Mouse (Mus musculus) neural tube, embryonic 14.5 days (tissue): ENCODE data around the gene Nrd1. TPM values are rescaled to one million over a fixed set of nuclear protein-coding genes. Genes with fewer than 3 reads are reported as not detected.

Experiments used
- ATAC-seq: fragments of 200-750 bp; cut with Nextera tagmentation; 2 replicates; pipeline ENCODE4 v1.8.0; 2017; ENCODE audit warnings: low read depth, mild to moderate bottlenecking, moderate TSS enrichment, moderate library complexity
- H3K27ac ChIP-seq: fragments of 300-500 bp; sonication (generic); 2 replicates; pipeline ENCODE4 v1.5.1; 2014; ENCODE audit warnings: low read depth, mild to moderate bottlenecking, control low read depth, low read length, moderate library complexity, mixed read lengths
- H3K27me3 ChIP-seq: fragments of 300-500 bp; sonication (generic); 2 replicates; pipeline ENCODE4 v1.6.1; 2014; ENCODE audit warnings: low read length; ENCODE audit not compliant: control insufficient read depth, insufficient read depth
- H3K36me3 ChIP-seq: fragments of 300-500 bp; sonication (generic); 2 replicates; pipeline ENCODE4 v1.6.1; 2014; ENCODE audit warnings: low read length, mixed read lengths; ENCODE audit not compliant: control insufficient read depth, insufficient read depth
- H3K4me1 ChIP-seq: fragments of 300-500 bp; sonication (generic); 2 replicates; pipeline ENCODE4 v1.6.1; 2014; ENCODE audit warnings: low read length; ENCODE audit not compliant: control insufficient read depth, insufficient read depth
- H3K4me2 ChIP-seq: fragments of 300-500 bp; sonication (generic); 2 replicates; pipeline ENCODE4 v1.6.1; 2014; ENCODE audit warnings: mild to moderate bottlenecking, low read depth, low read length, control low read depth
- H3K4me3 ChIP-seq: fragments of 300-500 bp; sonication (generic); 2 replicates; pipeline ENCODE4 v1.5.1; 2014; ENCODE audit warnings: low read depth, low read length, control low read depth, mixed read lengths
- H3K9ac ChIP-seq: fragments of 300-500 bp; sonication (generic); replicated peaks from 2 replicates; pipeline ENCODE4 v1.6.1; 2014; ENCODE audit warnings: low read depth, mild to moderate bottlenecking, control low read depth, low read length, mixed read lengths
- H3K9me3 ChIP-seq: fragments of 300-500 bp; sonication (generic); 2 replicates; pipeline ENCODE4 v1.6.1; 2016; ENCODE audit warnings: low read length; ENCODE audit not compliant: control insufficient read depth
- WGBS: fragments of 180-500 bp; shearing (Covaris S2); extraction: QIAGEN DNeasy Blood & Tissue Kit; methylation state at CpG from one replicate; pipeline ENCODE4 v1.1.7; 2014; 5-methylcytosine and 5-hydroxymethylcytosine counted together
- polyA plus RNA-seq: library from polyadenylated mRNA; unstranded; fragments of >200 nt; fragmentation: Nextera tagmentation; extraction: Ambion mirVana; gene quantifications from 2 replicates; pipeline ENCODE4 v1.2.1, GENCODE M21; 2014

Gene Nrd1
- polyA plus RNA-seq, 1 experiment from 2014 or later = 67.4 TPM

- no peaks in the 10 kb centered on the region for H3K4me1 ChIP-seq
- ATAC-seq = no peak
- no peak overlapping the region for H3K27ac ChIP-seq
- peaks cover 71% of the 10 kb centered on the region for H3K36me3 ChIP-seq
- no peak overlapping the region for H3K4me3 ChIP-seq
- H3K27me3 ChIP-seq = no peaks in the 10 kb centered on the region
- no peak overlapping the region for H3K9ac ChIP-seq
- WGBS = 93% methylated on average over 5 of the region's 5 CpGs
- no peaks in the 10 kb centered on the region for H3K9me3 ChIP-seq
- H3K4me2 ChIP-seq = no peak overlapping the region
Measured at GRCm38 (mm10) chr4:109065714-109066113, 65.3 kb downstream of the Nrd1 start.

- Histone ChIP-seq H3K9ac (no peak overlapping the region), H3K9me3 (no peaks in the 10 kb centered on the region), H3K4me2 (no peak overlapping the region), H3K27me3 (no peaks in the 10 kb centered on the region), H3K4me1 (no peaks in the 10 kb centered on the region), H3K36me3 (peaks cover 21% of the 10 kb centered on the region), H3K27ac (no peak overlapping the region), H3K4me3 (no peak overlapping the region)
- WGBS = 93% methylated on average over 6 of the region's 6 CpGs
- ATAC-seq = no peak
Measured at GRCm38 (mm10) chr4:109072891-109073290, 72.4 kb downstream of the Nrd1 start.

- no peak for ATAC-seq
- no peaks in the 10 kb centered on the region for H3K27me3 ChIP-seq
- no peak overlapping the region for H3K9ac ChIP-seq
- no peaks in the 10 kb centered on the region for H3K9me3 ChIP-seq
- H3K4me2 ChIP-seq = no peak overlapping the region
- no peak overlapping the region for H3K27ac ChIP-seq
- 92% methylated on average over 3 of the region's 3 CpGs for WGBS
- H3K4me1 ChIP-seq = no peaks in the 10 kb centered on the region
- no peak overlapping the region for H3K4me3 ChIP-seq
- H3K36me3 ChIP-seq = peaks cover 21% of the 10 kb centered on the region
Measured at GRCm38 (mm10) chr4:109073296-109073695, 72.8 kb downstream of the Nrd1 start.

DNA sequence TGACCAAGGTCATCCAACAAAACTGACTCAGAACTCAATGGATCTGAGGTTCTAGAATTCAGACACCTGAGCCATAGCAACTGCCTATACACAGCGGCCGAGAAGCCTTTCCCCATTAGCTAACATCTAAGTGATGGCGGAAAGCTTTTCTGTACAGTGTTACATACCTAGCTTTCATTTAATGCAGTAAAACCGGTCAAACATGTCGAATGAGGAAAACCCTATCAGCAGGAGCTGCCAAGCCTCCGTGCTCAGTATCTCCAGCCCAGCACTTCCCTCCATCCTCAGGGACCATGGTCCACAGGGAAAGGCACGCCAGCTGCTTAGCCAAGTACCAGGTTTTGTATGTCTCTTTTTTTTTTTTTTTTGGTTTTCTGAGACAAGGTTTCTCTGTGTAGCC lies 78.5 kb downstream of the Nrd1 start:
- H3K36me3 ChIP-seq = peaks cover 11% of the 10 kb centered on the region
- 91% methylated on average over 7 of the region's 7 CpGs for WGBS

GRCm38 (mm10) chr4:109079676-109080075 lies 79.2 kb downstream of the Nrd1 start:
- Histone ChIP-seq H3K9ac (no peak overlapping the region), H3K9me3 (no peaks in the 10 kb centered on the region), H3K4me2 (no peak overlapping the region), H3K4me1 (no peaks in the 10 kb centered on the region), H3K27me3 (no peaks in the 10 kb centered on the region), H3K27ac (no peak overlapping the region), H3K36me3 (peaks cover 11% of the 10 kb centered on the region), H3K4me3 (no peak overlapping the region)
- no peak for ATAC-seq
- WGBS = 71% methylated on average over 3 of the region's 3 CpGs

More for the DNA sequence above, 78.5 kb downstream of the Nrd1 start:
- no peak overlapping the region for H3K27ac ChIP-seq
- no peaks in the 10 kb centered on the region for H3K27me3 ChIP-seq
- no peaks in the 10 kb centered on the region for H3K9me3 ChIP-seq
- H3K4me3 ChIP-seq = no peak overlapping the region
- no peak overlapping the region for H3K9ac ChIP-seq
- no peak for ATAC-seq
- H3K4me1 ChIP-seq = no peaks in the 10 kb centered on the region
- H3K4me2 ChIP-seq = no peak overlapping the region

- Histone ChIP-seq H3K27me3 (no peaks in the 10 kb centered on the region), H3K27ac (no peak overlapping the region), H3K4me3 (no peak overlapping the region), H3K4me1 (no peaks in the 10 kb centered on the region), H3K4me2 (no peak overlapping the region), H3K9me3 (no peaks in the 10 kb centered on the region), H3K36me3 (peaks cover 11% of the 10 kb centered on the region), H3K9ac (no peak overlapping the region)
- 76% methylated on average over 5 of the region's 5 CpGs for WGBS
- ATAC-seq = no peak
Measured at GRCm38 (mm10) chr4:109080118-109080517, 79.7 kb downstream of the Nrd1 start.

GRCm38 (mm10) chr4:109089171-109089570 lies 88.7 kb downstream of the Nrd1 start:
- Histone ChIP-seq H3K9ac (no peak overlapping the region), H3K9me3 (no peaks in the 10 kb centered on the region), H3K27ac (no peak overlapping the region), H3K27me3 (no peaks in the 10 kb centered on the region), H3K4me1 (no peaks in the 10 kb centered on the region), H3K4me2 (no peak overlapping the region), H3K4me3 (no peak overlapping the region), H3K36me3 (0 out of 2 replicates have a peak, but pooled peaks cover 3% of the 10 kb centered on the region)
- WGBS = 93% methylated on average over 5 of the region's 5 CpGs
- no peak for ATAC-seq

DNA sequence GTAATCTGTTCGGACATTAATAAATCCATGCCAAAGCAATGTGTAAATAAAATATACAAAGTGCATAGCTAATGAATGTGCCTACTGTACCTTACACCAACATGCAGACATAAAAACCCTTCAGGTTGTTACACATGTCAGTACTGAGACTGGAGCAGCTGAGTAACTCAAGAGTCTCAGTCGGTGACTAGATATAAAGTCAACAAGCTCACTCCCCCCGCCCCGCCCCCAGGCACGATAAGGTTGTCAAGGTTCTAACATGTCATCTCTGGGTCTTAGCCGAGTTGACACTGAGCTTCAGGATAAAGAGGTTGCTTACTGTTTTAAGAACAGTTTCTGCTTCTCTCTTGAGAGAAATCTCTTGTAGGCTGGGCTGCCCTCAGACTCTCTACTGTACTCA lies 89.5 kb downstream of the Nrd1 start:
- Histone ChIP-seq H3K27me3 (no peaks in the 10 kb centered on the region), H3K4me1 (no peaks in the 10 kb centered on the region), H3K4me2 (no peak overlapping the region), H3K27ac (no peak overlapping the region), H3K9me3 (no peaks in the 10 kb centered on the region), H3K36me3 (0 out of 2 replicates have a peak, but pooled peaks cover 3% of the 10 kb centered on the region), H3K9ac (no peak overlapping the region), H3K4me3 (no peak overlapping the region)
- 92% methylated on average over 6 of the region's 6 CpGs for WGBS
- ATAC-seq = no peak; the same call in 1 of the 2 replicates

GRCm38 (mm10) chr4:109091241-109091777 lies 90.9 kb downstream of the Nrd1 start:
- no peaks in the 10 kb centered on the region for H3K4me1 ChIP-seq
- ATAC-seq = no peak
- no peak overlapping the region for H3K9ac ChIP-seq
- no peak overlapping the region for H3K27ac ChIP-seq
- H3K4me3 ChIP-seq = no peak overlapping the region
- no peaks in the 10 kb centered on the region for H3K9me3 ChIP-seq
- H3K36me3 ChIP-seq = no peaks in the 10 kb centered on the region
- no peak overlapping the region for H3K4me2 ChIP-seq
- H3K27me3 ChIP-seq = no peaks in the 10 kb centered on the region
- WGBS = 92% methylated on average over 8 of the region's 8 CpGs
